Mouse (Mus musculus) neutrophil, adult 59 days (primary cell): ENCODE measurements around the gene Fbxw22. TPM values are rescaled to one million over a fixed set of nuclear protein-coding genes. Genes with fewer than 3 reads are reported as not detected.

Experiments used
- total RNA-seq, 2 experiments: library from RNA; stranded (reverse); gene quantifications; 1 replicate in 1 of 2; 2 replicates in 1 of 2; pipeline ENCODE4 v1.2.4; 2023

The Fbxw22 gene
- total RNA-seq, result not detected

DNA sequence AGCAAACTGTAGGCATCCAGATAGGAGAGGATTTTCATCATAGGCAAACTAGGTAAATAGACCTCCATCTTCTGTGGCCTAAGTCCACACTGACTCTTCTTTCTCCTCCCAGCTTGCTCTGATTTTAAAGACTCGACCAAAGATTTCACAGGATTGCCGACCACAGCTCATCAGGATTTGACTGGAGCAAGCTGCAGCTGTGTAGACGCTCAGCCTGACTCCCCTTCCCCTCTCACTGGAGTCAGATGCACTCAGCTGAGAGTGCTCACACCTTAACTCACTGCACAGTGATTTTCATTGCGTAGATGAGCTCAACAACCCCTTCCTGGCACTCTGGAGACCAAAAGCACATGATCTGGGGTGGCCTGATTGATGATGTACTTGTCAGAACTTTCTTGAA, at the start of gene Fbxw22:
Gene Fbxw22, minus strand, starts transcription at position 101 of the 400 bp plus-strand sequence.

GRCm38 (mm10) chr9:109449040-109449439, 44.9 kb upstream of the Fbxw22 start, which contains the start of gene Fbxw16:
TSS of gene Fbxw16 (minus strand) at chr9:109449140.

DNA sequence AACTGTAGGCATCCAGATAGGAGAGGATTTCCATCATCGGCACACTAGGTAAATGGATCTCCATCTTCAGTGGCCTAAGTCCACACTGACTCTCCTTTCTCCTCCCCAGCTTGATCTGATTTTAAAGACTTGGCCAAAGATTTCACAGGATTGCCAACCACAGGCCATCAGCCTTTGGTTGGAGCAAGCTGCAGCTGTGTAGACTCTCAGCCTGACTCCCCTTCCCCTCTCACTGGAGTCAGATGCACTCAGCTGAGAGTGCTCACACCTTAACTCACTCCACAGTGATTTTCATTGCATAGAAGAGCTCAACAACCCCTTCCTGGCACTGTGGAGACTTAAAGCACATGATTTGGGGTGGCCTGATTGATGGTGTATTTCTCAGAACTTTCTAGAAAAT, 64.5 kb downstream of the Fbxw22 start, which contains the start of gene Fbxw28:
Gene Fbxw28, minus strand, starts transcription at position 101 of the 400 bp plus-strand sequence.

Other genes with a start within 250 kb of the Fbxw22 start
- not detected for gene Fbxw21, start 242.3 kb downstream of the Fbxw22 start, total RNA-seq
- gene Fbxw13, start 208.3 kb downstream of the Fbxw22 start, total RNA-seq, result not detected
- gene Fbxw20, start 169.5 kb downstream of the Fbxw22 start, total RNA-seq, result not detected
- not detected for gene Fbxw14, start 116.6 kb downstream of the Fbxw22 start, total RNA-seq
- gene Fbxw28, start 64.6 kb downstream of the Fbxw22 start, total RNA-seq, result not detected
- gene Fbxw16, start 44.8 kb upstream of the Fbxw22 start, total RNA-seq, result not detected
- not detected for gene Fbxw19, start 91.6 kb upstream of the Fbxw22 start, total RNA-seq
- not detected for gene Fbxw15, start 164.0 kb upstream of the Fbxw22 start, total RNA-seq
- not detected for gene Fbxw24, start 221.8 kb upstream of the Fbxw22 start, total RNA-seq